Mouse (Mus musculus) spleen, adult 2 months (tissue): Measurements from ENCODE around the gene Crtc1. TPM values are rescaled to one million over a fixed set of nuclear protein-coding genes. Genes with fewer than 3 reads are reported as not detected.

Experiments used
- DNase-seq, 2 experiments: peaks; one replicate each; pipeline versions ENCODE4 v3.0.0 to v3.0.0-alpha.2; 2012 to 2021; ENCODE audit warnings: low spot score in 2 of 2, low read depth in 1 of 2
- H3K27ac ChIP-seq: fragments of 200-500 bp; 2 replicates; pipeline ENCODE4 v1.5.1; 2012; ENCODE audit warnings: low read length, inconsistent platforms; ENCODE audit not compliant: insufficient read depth
- H3K27me3 ChIP-seq: fragments of 200-500 bp; 2 replicates; pipeline ENCODE4 v1.6.1; 2012; ENCODE audit warnings: mild to moderate bottlenecking, moderate library complexity, low read length, inconsistent platforms; ENCODE audit not compliant: control insufficient read depth, insufficient read depth
- H3K36me3 ChIP-seq: fragments of 200-500 bp; 2 replicates; pipeline ENCODE4 v1.6.1; 2012; ENCODE audit warnings: mild to moderate bottlenecking, low read length, inconsistent platforms; ENCODE audit not compliant: control insufficient read depth, insufficient read depth
- H3K4me1 ChIP-seq: fragments of 200-500 bp; 2 replicates; pipeline ENCODE4 v1.6.1; 2011; ENCODE audit warnings: inconsistent platforms; ENCODE audit not compliant: control insufficient read depth, insufficient read depth, insufficient read length
- H3K4me3 ChIP-seq: fragments of 200-500 bp; 2 replicates; pipeline ENCODE4 v1.5.1; 2011; ENCODE audit warnings: mild to moderate bottlenecking, inconsistent platforms; ENCODE audit not compliant: insufficient read depth, insufficient read length; ENCODE audit errors: extremely low read depth
- CTCF ChIP-seq: fragments of 200-500 bp; IDR thresholded peaks from 2 replicates; pipeline ENCODE4 v1.5.1; 2011; ENCODE audit warnings: mild to moderate bottlenecking, inconsistent platforms; ENCODE audit not compliant: insufficient read depth, insufficient read length, insufficient replicate concordance; ENCODE audit errors: extremely low read depth
- POLR2A ChIP-seq: fragments of 200-500 bp; IDR thresholded peaks from 2 replicates; pipeline ENCODE4 v1.6.1; 2011; ENCODE audit warnings: low read depth, low read length, inconsistent platforms
- WGBS: fragments of 180-500 bp; shearing (Covaris S2); methylation state at CpG from one replicate; pipeline ENCODE4 v1.1.7; 2018; 5-methylcytosine and 5-hydroxymethylcytosine counted together
- polyA plus RNA-seq: library from polyadenylated mRNA; depleted of rRNA; stranded (reverse); fragments of >200 nt; gene quantifications from 2 replicates; pipeline ENCODE4 v1.2.3, GENCODE M21; 2012

The Crtc1 gene
- polyA plus RNA-seq, 1 experiment = 18.9 TPM

DNA sequence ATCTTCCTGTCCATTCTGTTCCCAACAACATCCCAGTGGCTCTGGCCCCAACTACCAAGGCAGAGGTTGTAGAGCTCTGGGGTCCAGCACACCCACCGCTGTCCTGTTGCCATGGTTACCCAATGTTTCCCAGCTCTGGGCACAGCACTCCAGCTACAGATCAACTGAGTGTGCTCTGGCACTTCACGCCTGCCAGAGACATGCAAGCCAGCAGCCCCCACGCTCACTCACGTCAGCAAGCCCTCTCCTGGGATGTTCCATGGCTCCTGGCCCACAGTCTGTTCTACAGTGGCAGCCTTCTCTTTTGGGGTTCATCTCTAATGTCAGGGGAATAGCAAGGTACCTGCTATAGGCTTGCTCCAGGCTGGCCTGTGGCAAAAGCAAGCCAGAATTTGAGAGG is 23.9 kb upstream of the Crtc1 start:
- H3K4me1 ChIP-seq = no peaks in the 10 kb centered on the region
- no peaks in the 10 kb centered on the region for H3K27me3 ChIP-seq
- no peak overlapping the region for H3K27ac ChIP-seq
- H3K4me3 ChIP-seq = no peak overlapping the region
- WGBS = 94% methylated on average over 4 of the region's 4 CpGs
- no peak for TF ChIP-seq POLR2A
- TF ChIP-seq CTCF = no peak
- H3K36me3 ChIP-seq = no peaks in the 10 kb centered on the region
- DNase-seq = no peak

DNA sequence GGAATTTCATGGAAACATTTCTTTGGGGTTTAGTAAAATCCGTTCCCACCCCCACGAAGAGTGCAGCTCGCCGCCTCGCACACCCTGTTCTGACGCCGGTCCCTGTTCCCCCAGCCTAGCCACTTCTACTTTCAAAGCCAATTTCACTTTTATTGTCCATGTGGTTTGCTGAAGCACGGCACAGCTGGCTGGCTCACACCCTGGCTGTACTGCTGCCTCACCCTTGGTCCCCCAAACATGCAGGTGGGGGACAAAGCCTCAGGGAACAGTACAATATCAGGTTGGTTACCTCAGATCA is 23.1 kb upstream of the Crtc1 start:
- Histone ChIP-seq H3K27ac (no peak overlapping the region), H3K4me3 (no peak overlapping the region), H3K27me3 (no peaks in the 10 kb centered on the region), H3K4me1 (no peaks in the 10 kb centered on the region), H3K36me3 (no peaks in the 10 kb centered on the region)
- no peak for DNase-seq
- 78% methylated on average over 8 of the region's 8 CpGs for WGBS
- TF ChIP-seq POLR2A = no peak
- no peak for TF ChIP-seq CTCF

DNA sequence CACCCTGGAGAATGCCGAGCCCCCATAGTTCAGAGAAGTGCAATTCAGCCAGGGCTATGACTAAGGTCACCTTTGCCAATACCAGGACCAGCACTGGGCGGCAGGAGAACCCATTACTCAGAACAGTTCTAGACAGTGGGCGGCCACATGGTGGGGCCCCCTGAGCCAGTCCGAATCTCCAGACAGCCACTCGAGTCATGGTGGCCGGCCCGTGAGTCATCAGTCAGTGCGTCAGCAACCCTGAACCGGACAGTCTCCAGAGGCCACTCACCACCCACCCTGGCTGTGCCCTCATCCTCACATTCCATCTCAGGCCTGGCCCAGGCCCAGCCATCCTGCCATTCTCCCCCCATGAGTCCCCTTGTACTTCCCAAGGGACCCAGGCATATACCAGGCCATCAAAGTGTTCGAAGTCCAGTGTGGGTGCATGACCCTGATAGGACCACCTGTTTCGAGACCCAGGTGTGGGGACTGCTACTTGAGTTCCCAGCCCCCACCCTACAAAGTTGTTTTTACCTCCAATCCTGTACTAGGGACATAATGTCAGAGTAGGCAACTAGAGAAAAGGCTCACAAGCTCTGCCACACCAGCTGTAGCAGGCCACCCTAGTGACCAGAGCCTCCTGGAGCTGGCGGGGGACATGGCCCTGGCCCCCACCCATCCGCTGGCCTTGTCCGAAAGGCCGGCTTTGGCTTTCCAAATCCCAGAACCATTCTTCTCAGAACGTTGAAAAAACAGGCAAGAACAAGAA is 22.6 kb upstream of the Crtc1 start:
- DNase-seq = no peak
- TF ChIP-seq POLR2A (no peak), CTCF (no peak)
- no peak overlapping the region for H3K4me3 ChIP-seq
- 91% methylated on average over 16 of the region's 16 CpGs for WGBS
- H3K4me1 ChIP-seq = no peaks in the 10 kb centered on the region
- no peaks in the 10 kb centered on the region for H3K36me3 ChIP-seq
- no peak overlapping the region for H3K27ac ChIP-seq
- H3K27me3 ChIP-seq = no peaks in the 10 kb centered on the region

DNA sequence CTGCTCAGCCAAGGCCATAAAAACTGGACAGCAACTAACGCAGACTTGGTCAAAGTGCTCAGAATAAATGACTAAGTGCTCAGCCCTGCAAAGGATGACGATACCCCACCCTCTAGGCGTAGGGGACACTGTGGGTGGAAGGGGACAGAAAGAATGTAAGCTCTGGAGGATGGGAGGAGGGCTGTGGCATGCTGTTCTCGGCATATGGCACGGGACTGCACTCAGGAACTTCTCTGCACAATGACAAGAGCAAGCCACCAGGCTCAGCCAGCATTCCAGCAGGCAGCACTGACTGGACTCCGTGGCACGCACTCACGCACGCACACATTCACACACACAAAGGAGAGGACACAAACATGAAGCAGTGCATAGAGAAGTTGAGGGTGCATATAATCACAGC is 21.2 kb upstream of the Crtc1 start:
- no peak for TF ChIP-seq POLR2A
- no peak for TF ChIP-seq CTCF
- Histone ChIP-seq H3K27ac (no peak overlapping the region), H3K36me3 (no peaks in the 10 kb centered on the region), H3K4me3 (no peak overlapping the region), H3K27me3 (no peaks in the 10 kb centered on the region), H3K4me1 (no peaks in the 10 kb centered on the region)
- no peak for DNase-seq
- WGBS = 95% methylated on average over 9 of the region's 9 CpGs

DNA sequence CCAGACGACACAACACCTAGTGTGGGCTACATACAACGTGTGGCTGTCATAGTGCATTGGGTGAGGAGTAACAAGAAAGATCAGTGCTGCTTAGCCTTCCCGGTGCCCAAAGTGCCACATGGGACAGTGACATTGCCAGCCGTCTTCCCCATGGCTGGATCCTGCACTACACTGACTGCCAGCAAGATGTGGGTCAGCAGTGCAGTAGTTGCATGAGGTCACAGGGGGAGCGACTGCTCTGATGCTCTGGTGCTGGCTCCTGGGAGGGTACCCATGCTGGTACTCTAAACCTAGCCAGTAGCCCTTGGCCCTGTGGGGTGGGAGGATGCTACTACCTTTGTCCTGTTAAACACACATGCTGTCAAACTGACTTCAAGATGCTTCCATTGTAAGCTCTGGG is 20.8 kb upstream of the Crtc1 start:
- Histone ChIP-seq H3K4me1 (no peaks in the 10 kb centered on the region), H3K27ac (no peak overlapping the region), H3K4me3 (no peak overlapping the region), H3K27me3 (no peaks in the 10 kb centered on the region), H3K36me3 (no peaks in the 10 kb centered on the region)
- TF ChIP-seq POLR2A (no peak), CTCF (no peak)
- DNase-seq = no peak
- WGBS = 92% methylated on average over 5 of the region's 5 CpGs

DNA sequence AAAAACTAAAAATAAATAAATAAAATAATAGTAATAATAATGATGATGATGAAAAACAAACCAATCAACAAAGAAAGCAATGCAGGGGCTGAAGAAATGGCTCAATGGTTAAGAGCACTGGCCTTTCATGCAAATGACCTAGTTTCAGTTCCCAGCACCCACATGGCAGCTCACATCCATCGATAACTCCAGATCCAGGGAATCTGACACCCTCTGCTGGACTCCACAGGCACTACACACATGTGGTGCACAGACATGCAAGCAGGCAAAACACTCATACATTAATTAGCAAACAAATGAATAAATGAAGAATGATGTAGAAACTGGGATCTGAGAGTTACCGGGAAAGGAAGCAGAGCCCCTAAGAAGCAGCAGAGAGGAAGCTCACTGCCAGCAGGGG is 20.3 kb upstream of the Crtc1 start:
- H3K4me1 ChIP-seq = no peaks in the 10 kb centered on the region
- WGBS = 95% methylated on average over 2 of the region's 2 CpGs
- H3K36me3 ChIP-seq = no peaks in the 10 kb centered on the region
- H3K4me3 ChIP-seq = no peak overlapping the region
- no peak overlapping the region for H3K27ac ChIP-seq
- no peak for DNase-seq
- H3K27me3 ChIP-seq = no peaks in the 10 kb centered on the region
- no peak for TF ChIP-seq POLR2A
- no peak for TF ChIP-seq CTCF

DNA sequence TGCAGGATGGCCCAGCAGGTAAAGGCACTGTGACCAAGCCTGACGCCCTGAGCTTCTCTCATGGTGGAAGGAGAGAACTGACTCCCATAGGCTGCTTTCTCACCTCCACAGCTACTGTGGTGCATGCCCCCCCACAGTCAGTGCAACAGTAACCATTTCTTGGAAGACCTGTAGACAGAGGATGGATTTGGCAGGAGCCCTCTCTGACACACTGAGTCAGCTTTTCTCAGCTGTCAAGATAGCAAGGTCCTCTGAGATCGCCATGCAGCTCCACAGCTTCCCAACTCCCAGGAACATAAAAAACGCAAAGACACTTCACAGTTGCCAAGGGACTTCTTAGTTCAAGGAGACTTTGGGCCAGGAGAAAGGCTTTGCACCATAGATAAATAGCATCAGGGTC is 19.1 kb upstream of the Crtc1 start:
- 89% methylated on average over 3 of the region's 3 CpGs for WGBS
- DNase-seq = no peak
- H3K4me1 ChIP-seq = no peaks in the 10 kb centered on the region
- H3K36me3 ChIP-seq = no peaks in the 10 kb centered on the region
- no peak for TF ChIP-seq POLR2A
- no peak for TF ChIP-seq CTCF
- no peaks in the 10 kb centered on the region for H3K27me3 ChIP-seq
- no peak overlapping the region for H3K4me3 ChIP-seq
- no peak overlapping the region for H3K27ac ChIP-seq
